Mouse (Mus musculus): ENCODE results near the gene Ston2.

- no peak for TF ChIP-seq CTCF (IDR thresholded peaks at IDR 0.05; ENCODE audit: low read depth)
- TF ChIP-seq EP300 (IDR thresholded peaks at IDR 0.05; ENCODE audit: low read depth) = no peak
These were observed 33.6 kb downstream of the Ston2 start for GRCm38 (mm10) chr12:91754606-91755005.
